Mouse (Mus musculus) 416B (cell line): ENCODE data around the gene Exo5.

Experiments
- DNase-seq: peaks from one replicate; pipeline ENCODE4 v3.0.0; 2011; ENCODE audit warnings: low read depth

Gene Exo5

GRCm38 (mm10) chr4:120905644-120906043 lies 19.2 kb downstream of the Exo5 start:
- DNase-seq: peak; percentile 26

- peak; percentile 24 for DNase-seq
Measured at GRCm38 (mm10) chr4:120904533-120904932, 20.3 kb downstream of the Exo5 start.

GRCm38 (mm10) chr4:120895810-120896584 lies 28.8 kb downstream of the Exo5 start:
- DNase-seq: no peak

GRCm38 (mm10) chr4:120895226-120895625 lies 29.6 kb downstream of the Exo5 start:
- DNase-seq: no peak

GRCm38 (mm10) chr4:120894584-120894983 lies 30.2 kb downstream of the Exo5 start:
- no peak for DNase-seq

GRCm38 (mm10) chr4:120893656-120894401 lies 31.0 kb downstream of the Exo5 start:
- DNase-seq: no peak

GRCm38 (mm10) chr4:120892516-120892915 lies 32.3 kb downstream of the Exo5 start:
- DNase-seq: no peak

GRCm38 (mm10) chr4:120891960-120892359 lies 32.9 kb downstream of the Exo5 start:
- DNase-seq: no peak

GRCm38 (mm10) chr4:120890754-120891440 lies 33.9 kb downstream of the Exo5 start:
- DNase-seq: no peak

GRCm38 (mm10) chr4:120888884-120889283 lies 35.9 kb downstream of the Exo5 start:
- DNase-seq: no peak

GRCm38 (mm10) chr4:120887381-120888112 lies 37.3 kb downstream of the Exo5 start:
- peak; percentile 57 for DNase-seq

- DNase-seq: no peak
Measured at GRCm38 (mm10) chr4:120886811-120887210, 38.0 kb downstream of the Exo5 start.

GRCm38 (mm10) chr4:120886131-120886530 lies 38.7 kb downstream of the Exo5 start:
- DNase-seq: no peak

GRCm38 (mm10) chr4:120885208-120886120 lies 39.4 kb downstream of the Exo5 start:
- DNase-seq: no peak

GRCm38 (mm10) chr4:120882002-120882625 lies 42.7 kb downstream of the Exo5 start:
- no peak for DNase-seq

GRCm38 (mm10) chr4:120880731-120881432 lies 43.9 kb downstream of the Exo5 start:
- DNase-seq: peak; percentile 36

- no peak for DNase-seq
Measured at GRCm38 (mm10) chr4:120879386-120879785, 45.4 kb downstream of the Exo5 start.

GRCm38 (mm10) chr4:120878728-120879127 lies 46.1 kb downstream of the Exo5 start:
- no peak for DNase-seq

GRCm38 (mm10) chr4:120875961-120876360 lies 48.9 kb downstream of the Exo5 start:
- no peak for DNase-seq
